Mouse (Mus musculus) right cerebral cortex, postnatal 14 days (tissue): ENCODE measurements around the gene Usp7.

Source experiments
- DNase-seq: peaks from one replicate; pipeline ENCODE4 v3.0.0; 2022

Usp7 gene

GRCm38 (mm10) chr16:8715513-8716080 lies 76.5 kb downstream of the Usp7 start:
- DNase-seq: no peak

- no peak for DNase-seq
These were observed 77.3 kb downstream of the Usp7 start for GRCm38 (mm10) chr16:8714851-8715250.

DNA sequence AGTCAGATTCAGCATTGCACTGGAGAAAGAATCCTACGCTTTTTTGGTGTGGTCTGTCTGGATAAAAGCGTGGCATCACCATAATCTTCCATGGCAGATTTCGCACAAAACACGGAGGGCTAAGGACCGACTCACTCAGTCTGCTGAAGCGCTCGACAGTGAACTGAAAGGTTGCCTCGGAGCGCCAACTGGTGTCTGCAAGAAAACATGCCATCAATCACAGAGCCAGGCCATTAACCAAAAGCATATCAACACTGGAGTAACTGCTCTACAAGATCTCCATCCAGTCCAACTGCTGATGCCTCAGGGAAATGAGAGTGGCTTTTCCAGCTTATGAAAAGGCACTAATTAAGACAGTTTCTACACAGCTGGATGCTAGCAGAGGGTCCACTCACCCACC lies 80.1 kb downstream of the Usp7 start:
- DNase-seq: no peak

- no peak for DNase-seq
These were observed 91.5 kb downstream of the Usp7 start for GRCm38 (mm10) chr16:8700586-8700985.

GRCm38 (mm10) chr16:8699556-8699955 lies 92.6 kb downstream of the Usp7 start:
- no peak for DNase-seq

GRCm38 (mm10) chr16:8691206-8691605 lies 100.9 kb downstream of the Usp7 start:
- no peak for DNase-seq

DNA sequence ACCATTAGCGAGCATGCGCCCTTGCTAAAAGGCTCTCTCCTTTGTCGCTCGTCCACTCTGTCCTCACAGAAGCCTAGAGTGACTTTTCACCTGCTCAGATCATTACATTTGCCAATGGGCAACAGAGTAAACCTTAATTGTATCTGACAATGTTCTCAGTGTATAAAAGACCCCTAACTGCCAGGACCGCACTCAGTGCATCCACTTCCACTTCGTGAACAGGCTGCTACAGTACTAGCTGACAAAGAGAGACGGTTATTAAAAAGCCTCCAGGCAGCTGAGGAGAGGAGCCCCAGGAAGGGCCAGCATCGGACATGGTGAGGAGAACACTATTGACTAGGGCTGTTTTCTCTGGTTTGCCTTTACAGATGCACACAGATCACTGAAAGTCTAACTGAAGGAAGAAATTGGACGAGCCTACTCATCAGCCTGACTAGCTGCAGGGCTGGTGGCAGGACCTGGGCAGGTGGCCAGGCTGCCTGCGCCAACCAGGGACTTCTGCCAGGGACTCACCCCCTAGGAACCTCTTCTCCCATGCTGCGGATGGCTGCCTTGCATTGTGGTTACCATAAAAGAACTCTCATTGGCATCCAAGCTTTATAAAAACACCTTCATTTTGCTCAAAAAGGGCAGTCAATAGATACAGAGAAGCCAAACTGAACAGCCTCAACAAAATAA lies 102.0 kb downstream of the Usp7 start:
- peak; percentile 38 for DNase-seq

DNA sequence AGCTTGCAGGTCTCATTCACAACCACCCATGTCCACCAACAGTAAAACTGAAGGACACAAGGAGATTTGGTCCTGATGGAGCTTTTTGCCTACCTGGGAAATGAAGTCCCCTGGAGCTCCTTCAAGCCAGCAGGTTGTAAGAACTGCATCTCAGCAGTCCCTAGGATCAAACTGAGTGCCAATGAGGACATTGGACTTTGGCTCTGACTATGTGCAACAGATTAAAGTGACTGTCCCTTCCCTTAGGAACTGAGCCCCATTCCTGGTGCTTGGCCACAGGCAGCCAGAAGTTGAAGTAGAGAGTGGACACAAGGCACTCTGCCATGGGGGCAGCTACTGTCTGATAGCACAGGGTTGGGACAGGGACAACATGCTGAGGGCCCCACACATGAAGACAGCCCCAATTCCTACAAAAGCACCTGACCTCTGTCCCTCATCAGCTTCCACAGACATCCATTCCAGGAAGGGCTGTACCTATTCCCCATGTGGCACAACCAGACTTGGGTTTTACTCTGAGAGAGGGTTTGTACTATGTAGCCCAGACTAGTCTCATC lies 104.5 kb downstream of the Usp7 start:
- no peak for DNase-seq

GRCm38 (mm10) chr16:8686871-8687535 lies 105.1 kb downstream of the Usp7 start:
- DNase-seq: no peak

GRCm38 (mm10) chr16:8686121-8686870 lies 105.8 kb downstream of the Usp7 start:
- DNase-seq: peak; percentile 79

DNA sequence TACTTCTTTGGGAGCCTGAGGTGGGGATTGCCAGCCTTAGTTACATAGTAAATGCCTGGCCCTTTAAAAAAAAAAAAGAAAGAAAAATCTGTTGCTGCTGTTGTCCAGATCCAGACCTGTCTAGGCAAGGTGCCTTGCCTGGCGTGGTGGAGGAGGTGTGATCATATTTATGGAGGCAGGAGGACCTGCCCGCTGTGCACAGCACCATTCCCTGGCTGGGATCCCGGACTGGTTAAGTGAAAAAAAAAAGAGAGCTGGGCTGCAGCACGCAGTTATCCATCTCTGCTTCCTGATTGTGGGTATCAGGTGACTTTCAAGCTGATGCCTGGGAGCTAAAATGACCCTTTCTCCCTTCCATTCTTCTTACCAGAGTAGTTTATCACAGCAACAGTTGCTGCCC lies 107.0 kb downstream of the Usp7 start:
- DNase-seq: no peak

DNA sequence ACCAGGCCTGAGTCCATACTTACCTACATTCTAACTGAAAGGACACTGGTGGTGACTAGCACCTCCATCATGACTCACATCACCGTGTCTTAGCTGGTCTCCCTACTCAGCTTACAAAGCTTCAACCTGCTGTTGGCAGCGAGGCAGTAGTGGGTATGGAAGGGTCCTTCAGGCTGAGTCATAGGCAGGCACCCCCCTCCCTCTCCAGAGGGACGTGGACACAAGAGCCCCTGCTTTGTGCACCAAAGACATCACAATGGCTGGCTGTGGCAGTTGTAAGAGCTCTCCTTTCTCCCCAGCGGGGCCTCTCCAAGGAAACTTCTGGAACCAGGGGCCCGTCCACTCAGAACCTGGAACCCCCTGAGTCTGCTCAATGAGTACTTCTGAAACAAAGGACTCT lies 111.6 kb downstream of the Usp7 start, which contains the start of gene Gm5767:
Gene Gm5767, plus strand, starts transcription at position 301 of the 400 bp plus-strand sequence.
- no peak for DNase-seq

DNA sequence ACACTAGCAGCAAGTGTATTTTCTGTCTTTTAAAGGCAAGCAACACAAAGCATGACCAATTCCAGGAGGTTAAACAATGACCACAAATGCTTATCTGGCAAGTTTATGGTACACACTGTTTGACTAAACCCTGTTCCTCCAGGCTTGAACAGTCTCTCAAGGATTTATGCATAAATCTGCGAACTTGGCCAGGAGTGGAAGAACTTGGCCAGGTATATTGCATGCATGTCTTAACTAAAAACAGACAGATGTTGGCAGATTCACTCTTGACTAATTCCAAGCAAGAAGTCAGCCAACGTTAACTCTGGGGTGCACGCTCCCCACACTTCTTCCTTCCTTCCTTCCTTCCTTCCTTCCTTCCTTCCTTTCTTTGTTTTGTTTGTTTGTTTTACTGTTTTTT lies 112.3 kb downstream of the Usp7 start:
- no peak for DNase-seq

DNA sequence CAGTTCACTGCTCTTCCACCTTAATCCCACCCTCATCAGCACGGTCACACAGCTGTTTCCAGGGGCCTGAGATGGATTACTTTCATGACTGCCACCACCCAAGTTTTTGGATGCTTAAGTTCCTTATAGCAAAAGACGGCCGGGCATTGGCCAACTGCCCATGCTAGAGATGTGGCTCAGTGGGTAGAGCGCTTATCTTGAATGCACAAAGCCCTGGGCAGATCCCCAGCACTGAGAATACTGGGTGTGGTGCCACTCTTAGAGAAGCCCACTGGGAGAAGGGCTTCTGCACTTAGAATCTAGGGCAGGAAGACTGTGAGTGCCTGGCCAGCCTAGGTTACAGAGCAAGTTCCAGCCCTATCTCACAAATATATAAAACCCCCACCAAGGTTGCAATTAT lies 113.4 kb downstream of the Usp7 start:
- DNase-seq: no peak

DNA sequence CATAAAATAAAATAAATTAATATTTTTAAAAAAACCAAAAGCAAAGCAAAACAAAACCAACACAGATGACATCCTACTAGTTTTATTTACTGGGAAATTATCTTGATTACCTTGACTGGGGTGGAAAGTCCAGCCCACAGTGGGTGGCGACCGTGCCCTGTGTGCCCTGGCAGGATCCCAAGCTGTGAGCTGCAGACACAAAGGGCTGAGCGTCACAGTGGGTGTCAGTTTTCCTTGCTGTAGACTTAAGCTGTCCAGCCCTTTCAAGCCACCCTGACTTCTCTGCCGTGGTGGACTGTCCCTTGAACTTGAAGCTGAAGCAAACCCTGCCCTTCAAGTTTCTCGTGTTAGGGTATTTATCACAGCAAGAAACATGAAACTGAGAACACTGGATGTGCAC lies 114.1 kb downstream of the Usp7 start:
- no peak for DNase-seq

DNA sequence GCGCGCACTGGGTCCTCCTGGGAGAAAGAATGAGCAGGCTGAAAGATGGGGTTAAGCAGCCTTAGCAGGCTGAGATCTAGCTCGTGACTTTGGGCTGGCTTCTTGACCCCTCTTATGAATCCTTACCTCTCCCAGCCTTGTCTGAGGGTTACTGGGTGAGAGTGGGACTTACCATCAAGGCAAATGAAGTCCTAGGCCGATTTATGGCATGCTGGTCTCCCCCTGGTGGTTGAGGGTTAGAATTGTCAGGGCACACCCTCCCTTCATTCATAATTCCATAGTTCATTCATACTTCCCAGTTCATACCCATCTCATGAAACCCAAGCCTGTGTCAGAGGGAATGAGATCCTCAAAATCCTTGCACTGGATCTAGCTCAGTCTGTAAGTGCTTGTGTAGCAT lies 115.3 kb downstream of the Usp7 start:
- peak; percentile 47 for DNase-seq

- DNase-seq: no peak
These were observed 115.9 kb downstream of the Usp7 start for GRCm38 (mm10) chr16:8676228-8676627.

GRCm38 (mm10) chr16:8675559-8675958 lies 116.5 kb downstream of the Usp7 start:
- DNase-seq: no peak

GRCm38 (mm10) chr16:8674165-8674564 lies 117.9 kb downstream of the Usp7 start:
- DNase-seq: no peak

- no peak for DNase-seq
These were observed 118.8 kb downstream of the Usp7 start for GRCm38 (mm10) chr16:8673343-8673742.

- no peak for DNase-seq
These were observed 119.3 kb downstream of the Usp7 start for GRCm38 (mm10) chr16:8672811-8673210.

DNA sequence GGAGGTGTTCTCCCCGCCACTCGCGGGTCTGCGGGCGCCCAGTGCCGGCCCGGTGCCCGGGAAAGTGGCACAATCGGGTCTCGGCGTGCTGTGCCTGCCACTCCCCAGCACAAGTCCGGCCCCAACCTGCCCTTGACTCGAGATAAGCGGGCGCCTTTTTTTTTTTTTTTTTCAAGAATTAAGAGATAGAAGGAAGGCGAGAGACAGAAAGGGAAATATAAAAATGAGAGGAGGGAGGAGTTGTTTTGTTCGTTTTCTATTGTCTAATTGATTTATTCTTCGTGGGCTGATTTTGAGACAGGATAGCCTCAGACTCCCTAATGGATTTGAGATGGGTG lies 119.8 kb downstream of the Usp7 start:
- DNase-seq: no peak

GRCm38 (mm10) chr16:8671551-8672349 lies 120.4 kb downstream of the Usp7 start, which contains the start of gene Carhsp1:
Gene Carhsp1, minus strand, starts transcription at chr16:8672155.
- DNase-seq: peak; percentile 76
